Mouse (Mus musculus) liver, adult 2 months (tissue): ENCODE measurements around the gene Nbdy.

ENCODE experiments used
- CTCF ChIP-seq: fragments of 200-500 bp; IDR thresholded peaks from 2 replicates; pipeline ENCODE4 v1.5.1; 2011; ENCODE audit warnings: low read depth, low read length, control low read depth
- POLR2A ChIP-seq: fragments of 200-500 bp; IDR thresholded peaks from 2 replicates; pipeline ENCODE4 v1.6.1; 2011; ENCODE audit warnings: low read length, control low read depth; ENCODE audit not compliant: insufficient read depth; ENCODE audit errors: extremely low read depth

DNA sequence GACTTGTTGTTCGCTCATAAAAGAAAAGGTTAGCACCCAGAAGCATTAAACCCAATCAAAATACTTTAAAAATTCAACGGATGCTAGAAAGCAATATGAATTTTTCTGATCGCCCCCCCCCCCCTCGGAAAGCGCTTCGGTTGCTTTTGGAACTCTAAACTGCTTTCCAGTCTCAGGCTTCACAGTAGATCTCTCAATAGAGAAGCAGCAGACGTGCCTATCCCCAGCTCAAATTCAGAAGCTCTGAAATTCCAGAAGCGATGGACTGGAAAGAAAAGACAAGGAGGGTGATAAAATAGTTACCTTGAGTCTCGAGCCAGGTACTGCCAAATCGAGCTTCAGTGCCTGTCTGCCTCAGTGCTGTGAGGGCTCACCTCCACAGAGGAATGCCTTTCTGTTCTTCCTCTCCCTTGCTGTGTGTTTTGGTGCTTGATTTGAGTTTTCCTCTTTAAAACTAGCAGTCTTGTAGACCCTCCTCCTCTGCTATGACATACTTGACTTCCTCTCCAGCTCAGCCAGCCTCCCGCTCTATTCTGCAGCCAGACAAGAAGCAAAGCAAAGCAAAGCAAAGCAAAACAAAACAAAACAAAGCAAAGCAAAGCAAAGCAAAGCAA is 27.5 kb upstream of the Nbdy start, which contains the start of gene Kctd12b:
- no peak for TF ChIP-seq CTCF
- TF ChIP-seq POLR2A: no peak
